Mouse (Mus musculus) myocyte (in vitro differentiated cells): ENCODE data around the gene Rad51b. TPM values are rescaled to one million over a fixed set of nuclear protein-coding genes. Genes with fewer than 3 reads are reported as not detected.

ENCODE experiments used
- H3K27me3 ChIP-seq: one replicate; pipeline ENCODE4 v1.6.1; 2011; ENCODE audit not compliant: control insufficient read depth, insufficient read depth, insufficient read length
- H3K36me3 ChIP-seq: one replicate; pipeline ENCODE4 v1.6.1; 2011; ENCODE audit not compliant: control insufficient read depth, insufficient read depth
- H3K4me2 ChIP-seq: one replicate; pipeline ENCODE4 v1.6.1; 2011; ENCODE audit warnings: low read depth, control low read depth
- H3K4me3 ChIP-seq: one replicate; pipeline ENCODE4 v1.5.1; 2011; ENCODE audit warnings: mild to moderate bottlenecking, control low read depth, moderate library complexity
- H3K79me2 ChIP-seq: one replicate; pipeline ENCODE4 v1.6.1; 2011; ENCODE audit not compliant: control insufficient read depth, insufficient read depth
- H3ac ChIP-seq: one replicate; pipeline ENCODE4 v1.6.1; 2011; ENCODE audit not compliant: control insufficient read depth, insufficient read length
- CEBPB ChIP-seq: IDR thresholded peaks from 2 replicates; pipeline ENCODE4 v1.6.1; 2011; ENCODE audit warnings: mild to moderate bottlenecking, moderate library complexity; ENCODE audit not compliant: poor library complexity, insufficient read depth, severe bottlenecking
- E2F4 ChIP-seq: IDR thresholded peaks from one replicate; pipeline ENCODE4 v1.6.1; 2011; ENCODE audit warnings: mild to moderate bottlenecking, control low read depth, moderate library complexity; ENCODE audit not compliant: insufficient read depth
- MAX ChIP-seq: IDR thresholded peaks from one replicate; pipeline ENCODE4 v1.6.1; 2011; ENCODE audit warnings: low read depth, mild to moderate bottlenecking, control low read depth
- MYOD1 ChIP-seq, 3 experiments: IDR thresholded peaks; one replicate each; pipeline ENCODE4 v1.6.1; 2011; ENCODE audit warnings: control low read depth in 2 of 3, low read depth in 2 of 3, mild to moderate bottlenecking in 2 of 3, moderate library complexity in 1 of 3; ENCODE audit not compliant: insufficient read length in 2 of 3, control insufficient read depth in 1 of 3
- MYOG ChIP-seq, 3 experiments: IDR thresholded peaks; one replicate each; pipeline ENCODE4 v1.6.1; 2011; ENCODE audit warnings: control low read depth in 2 of 3, low read depth in 2 of 3, mild to moderate bottlenecking in 2 of 3; ENCODE audit not compliant: insufficient read length in 2 of 3, control insufficient read depth in 1 of 3, insufficient read depth in 1 of 3
- POLR2A ChIP-seq: IDR thresholded peaks from one replicate; pipeline ENCODE4 v1.6.1; 2011; ENCODE audit warnings: low read depth, mild to moderate bottlenecking, control low read depth, moderate library complexity; ENCODE audit not compliant: insufficient read length
- POLR2AphosphoS2 ChIP-seq: IDR thresholded peaks from one replicate; pipeline ENCODE4 v1.6.1; 2011; ENCODE audit warnings: low read depth, control low read depth; ENCODE audit not compliant: insufficient read length
- REST ChIP-seq: IDR thresholded peaks from one replicate; pipeline ENCODE4 v1.6.1; 2011; ENCODE audit warnings: mild to moderate bottlenecking, control low read depth, moderate library complexity; ENCODE audit not compliant: insufficient read depth, insufficient read length
- SRF ChIP-seq: IDR thresholded peaks from one replicate; pipeline ENCODE4 v1.6.1; 2011; ENCODE audit warnings: low read depth; ENCODE audit not compliant: control insufficient read depth, insufficient read length
- TCF12 ChIP-seq: IDR thresholded peaks from one replicate; pipeline ENCODE4 v1.6.1; 2011; ENCODE audit warnings: mild to moderate bottlenecking, control low read depth; ENCODE audit not compliant: poor library complexity, insufficient read depth, severe bottlenecking
- TCF3 ChIP-seq: IDR thresholded peaks from one replicate; pipeline ENCODE4 v1.6.1; 2011; ENCODE audit warnings: low read depth, control low read depth; ENCODE audit not compliant: insufficient read length
- USF1 ChIP-seq: IDR thresholded peaks from one replicate; pipeline ENCODE4 v1.6.1; 2011; ENCODE audit warnings: low read depth, mild to moderate bottlenecking, control low read depth, moderate library complexity
- polyA plus RNA-seq: library from polyadenylated mRNA; unstranded; fragments of >200 nt; fragmentation: generic; extraction: Trizol; gene quantifications from one replicate; pipeline ENCODE4 v1.2.1, GENCODE M21; 2012; ENCODE audit warnings: missing spikeins

The Rad51b gene
- polyA plus RNA-seq, 1 experiment: 1.8 TPM

GRCm38 (mm10) chr12:79812838-79813563, 515.9 kb downstream of the Rad51b start:
- Histone ChIP-seq H3K4me2 (no peak overlapping the region), H3K79me2 (no peaks in the 10 kb centered on the region), H3K36me3 (no peaks in the 10 kb centered on the region), H3ac (no peak overlapping the region), H3K27me3 (no peaks in the 10 kb centered on the region), H3K4me3 (no peak overlapping the region)
- TF ChIP-seq TCF12: no peak
- no peak for TF ChIP-seq POLR2AphosphoS2
- no peak for TF ChIP-seq CEBPB
- TF ChIP-seq TCF3: no peak
- TF ChIP-seq USF1: no peak
- TF ChIP-seq MYOD1 (IDR thresholded peaks at IDR 0.05; ENCODE audit: control insufficient read depth in 1 of 3, insufficient read length in 2 of 3, low read depth in 2 of 3): no peak
- TF ChIP-seq E2F4: no peak
- TF ChIP-seq POLR2A: no peak
- TF ChIP-seq REST: no peak
- no peak for TF ChIP-seq SRF
- TF ChIP-seq MYOG (IDR thresholded peaks at IDR 0.05; ENCODE audit: control insufficient read depth in 1 of 3, insufficient read depth in 1 of 3, insufficient read length in 2 of 3, low read depth in 2 of 3): no peak

DNA sequence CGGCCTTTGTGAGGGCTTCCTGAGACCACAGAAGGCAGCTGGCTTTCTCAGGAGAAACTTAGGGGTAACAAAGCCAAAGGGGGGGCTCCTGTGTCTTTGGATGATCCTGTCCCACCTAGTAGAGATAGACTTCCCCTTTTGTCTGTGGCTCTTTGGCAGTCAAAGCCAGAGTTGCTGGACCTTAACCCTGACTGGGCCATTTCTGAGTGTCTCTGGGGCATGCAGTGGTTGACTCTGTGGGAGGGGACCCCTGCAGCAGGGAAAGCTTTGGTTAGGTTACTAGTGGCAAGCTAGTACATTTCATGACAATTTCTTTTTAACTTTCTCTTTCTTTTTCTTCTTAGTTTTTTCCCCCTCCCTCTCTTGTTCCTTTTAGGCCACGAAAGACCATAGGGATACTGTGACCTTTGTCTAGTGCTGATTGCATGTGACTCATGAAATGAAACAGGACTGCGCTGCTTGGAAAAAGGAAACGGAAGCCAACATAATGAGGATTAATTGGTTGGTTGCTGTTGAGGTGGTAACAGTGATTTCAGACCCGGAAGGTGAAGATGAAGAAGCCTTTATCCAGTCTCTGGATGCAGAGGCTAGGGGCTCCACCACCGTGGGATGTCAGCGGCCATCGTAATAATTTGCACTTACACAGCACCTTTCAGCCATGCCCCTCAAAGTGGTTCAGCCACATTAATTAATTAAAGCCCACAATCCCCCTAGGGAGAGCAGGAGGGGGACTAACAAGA, 516.7 kb downstream of the Rad51b start:
- no peak overlapping the region for H3K4me2 ChIP-seq
- H3ac ChIP-seq: no peak overlapping the region
- H3K4me3 ChIP-seq: no peak overlapping the region
- H3K36me3 ChIP-seq: no peaks in the 10 kb centered on the region
- H3K27me3 ChIP-seq: no peaks in the 10 kb centered on the region
- H3K79me2 ChIP-seq: no peaks in the 10 kb centered on the region
- TF ChIP-seq CEBPB (no peak), USF1 (no peak), SRF (no peak), REST (no peak), E2F4 (no peak), MAX (no peak), POLR2A (no peak), MYOG (IDR thresholded peaks at IDR 0.05; ENCODE audit: control insufficient read depth in 1 of 3, insufficient read depth in 1 of 3, insufficient read length in 2 of 3, low read depth in 2 of 3) (no peak), MYOD1 (IDR thresholded peaks at IDR 0.05; ENCODE audit: control insufficient read depth in 1 of 3, insufficient read length in 2 of 3, low read depth in 2 of 3) (no peak), TCF12 (no peak), TCF3 (no peak), POLR2AphosphoS2 (no peak)

DNA sequence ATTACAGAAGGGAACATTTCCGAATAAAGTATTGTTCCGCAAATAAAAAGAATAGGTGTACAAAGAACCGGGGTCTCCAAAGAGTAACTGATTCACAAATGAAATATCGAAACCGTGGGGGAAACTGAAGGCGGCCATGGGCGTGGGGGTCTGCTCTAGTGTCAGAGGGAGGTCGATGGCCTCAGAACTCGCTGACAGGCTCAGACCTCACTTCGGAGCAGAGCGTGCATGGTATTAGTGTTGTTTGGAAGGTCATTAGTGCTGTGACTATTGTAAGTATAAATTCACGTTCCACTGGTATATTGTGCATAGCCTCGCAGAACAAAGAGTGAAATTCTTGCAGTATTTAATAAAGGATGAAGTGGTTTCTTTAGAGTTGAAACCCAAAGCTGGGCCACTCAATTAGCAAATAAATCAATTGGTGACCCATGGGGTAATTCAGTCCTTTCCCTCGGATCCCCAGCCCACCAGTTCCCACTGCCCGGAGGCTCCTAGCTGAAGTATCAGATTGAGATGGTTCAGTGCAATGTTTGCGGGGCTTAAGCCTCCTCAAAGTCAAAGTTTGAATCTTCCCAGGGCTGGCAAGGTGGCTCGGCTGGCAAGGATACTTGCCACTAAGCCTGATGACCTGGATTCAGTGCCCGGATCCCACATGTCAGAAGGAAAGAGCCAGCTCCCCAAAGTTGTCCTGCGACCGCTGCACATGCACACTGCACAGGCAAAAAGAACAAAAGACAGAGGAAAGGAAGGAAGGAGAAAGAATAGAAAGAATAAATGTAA, 517.4 kb downstream of the Rad51b start:
- H3K79me2 ChIP-seq: no peaks in the 10 kb centered on the region
- no peaks in the 10 kb centered on the region for H3K27me3 ChIP-seq
- TF ChIP-seq REST (no peak), E2F4 (no peak), MYOD1 (IDR thresholded peaks at IDR 0.05; ENCODE audit: control insufficient read depth in 1 of 3, insufficient read length in 2 of 3, low read depth in 2 of 3) (no peak), POLR2A (no peak), MYOG (IDR thresholded peaks at IDR 0.05; ENCODE audit: control insufficient read depth in 1 of 3, insufficient read depth in 1 of 3, insufficient read length in 2 of 3, low read depth in 2 of 3) (no peak), POLR2AphosphoS2 (no peak), USF1 (no peak), CEBPB (no peak), MAX (no peak), SRF (no peak), TCF12 (no peak)
- H3K36me3 ChIP-seq: no peaks in the 10 kb centered on the region
- H3ac ChIP-seq: no peak overlapping the region
- H3K4me2 ChIP-seq: no peak overlapping the region
- no peak overlapping the region for H3K4me3 ChIP-seq

DNA sequence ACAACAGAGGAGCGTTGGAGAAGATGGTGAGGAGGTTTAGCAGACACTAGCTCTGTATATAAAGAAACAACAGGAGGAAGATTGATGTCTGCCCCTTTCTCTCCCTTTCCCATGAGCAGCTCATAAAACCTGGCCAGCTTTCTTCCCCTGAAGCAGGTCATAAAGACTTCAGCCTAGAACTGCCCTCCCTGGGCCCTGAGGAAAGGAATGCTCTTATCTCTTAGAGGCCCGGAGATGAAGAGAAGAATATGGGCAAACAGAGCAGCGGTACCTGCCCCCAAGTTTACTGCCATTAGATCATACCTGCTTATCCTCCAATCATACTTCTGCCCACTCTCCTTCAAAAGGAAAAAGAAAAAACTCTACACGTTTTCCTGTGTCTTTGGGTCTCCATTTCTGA, 519.2 kb downstream of the Rad51b start:
- Histone ChIP-seq H3K27me3 (no peaks in the 10 kb centered on the region), H3K4me3 (no peak overlapping the region), H3K79me2 (no peaks in the 10 kb centered on the region), H3K4me2 (no peak overlapping the region), H3ac (no peak overlapping the region), H3K36me3 (no peaks in the 10 kb centered on the region)
- no peak for TF ChIP-seq POLR2A
- TF ChIP-seq SRF: no peak
- no peak for TF ChIP-seq MYOG (IDR thresholded peaks at IDR 0.05; ENCODE audit: control insufficient read depth in 1 of 3, insufficient read depth in 1 of 3, insufficient read length in 2 of 3, low read depth in 2 of 3)
- TF ChIP-seq CEBPB: no peak
- no peak for TF ChIP-seq E2F4
